Mouse (Mus musculus) splenic B cell, adult 2 months (primary cell): ENCODE data around the gene Pdhb.
A peak's percentile ranks its signal among the peaks of the same experiment; 100 is the strongest.

ENCODE experiments used
- DNase-seq: peaks from one replicate; pipeline ENCODE4 v3.0.0-alpha.2; 2011; ENCODE audit warnings: low read depth, low spot score
- H3K27me3 ChIP-seq: 2 replicates; pipeline ENCODE4 v1.6.1; 2012; ENCODE audit warnings: mild to moderate bottlenecking, low read length, moderate library complexity, mixed read lengths; ENCODE audit not compliant: control insufficient read depth, poor library complexity, insufficient read depth, severe bottlenecking
- H3K36me3 ChIP-seq: 2 replicates; pipeline ENCODE4 v1.6.1; 2012; ENCODE audit warnings: mild to moderate bottlenecking, low read length, moderate library complexity, mixed read lengths; ENCODE audit not compliant: control insufficient read depth, poor library complexity, insufficient read depth, severe bottlenecking

The Pdhb gene

GRCm38 (mm10) chr14:8172507-8173410 is at the start of gene Pdhb:
Pdhb (minus strand) TSS chr14:8173025.
- peak; percentile 99 for DNase-seq
- Histone ChIP-seq H3K36me3 (peaks cover 12% of the 10 kb centered on the region), H3K27me3 (no peaks in the 10 kb centered on the region)

GRCm38 (mm10) chr14:8222561-8222960 is 49.7 kb upstream of the Pdhb start:
- Histone ChIP-seq H3K27me3 (no peaks in the 10 kb centered on the region), H3K36me3 (no peaks in the 10 kb centered on the region)
- DNase-seq: no peak

- Histone ChIP-seq H3K36me3 (no peaks in the 10 kb centered on the region), H3K27me3 (no peaks in the 10 kb centered on the region)
- no peak for DNase-seq
Observed at GRCm38 (mm10) chr14:8220912-8221311, 48.1 kb upstream of the Pdhb start.

- peak; percentile 25 for DNase-seq
- Histone ChIP-seq H3K36me3 (no peaks in the 10 kb centered on the region), H3K27me3 (no peaks in the 10 kb centered on the region)
Observed at GRCm38 (mm10) chr14:8220306-8220705, 47.5 kb upstream of the Pdhb start.

- Histone ChIP-seq H3K36me3 (no peaks in the 10 kb centered on the region), H3K27me3 (no peaks in the 10 kb centered on the region)
- DNase-seq: no peak
Observed at GRCm38 (mm10) chr14:8219876-8220275, 47.1 kb upstream of the Pdhb start.

GRCm38 (mm10) chr14:8218730-8219380 is 46.0 kb upstream of the Pdhb start:
- no peaks in the 10 kb centered on the region for H3K36me3 ChIP-seq
- no peaks in the 10 kb centered on the region for H3K27me3 ChIP-seq
- DNase-seq: peak; percentile 36

GRCm38 (mm10) chr14:8218238-8218637 is 45.4 kb upstream of the Pdhb start:
- DNase-seq: no peak
- Histone ChIP-seq H3K27me3 (no peaks in the 10 kb centered on the region), H3K36me3 (no peaks in the 10 kb centered on the region)

GRCm38 (mm10) chr14:8216100-8216499 is 43.3 kb upstream of the Pdhb start:
- Histone ChIP-seq H3K36me3 (no peaks in the 10 kb centered on the region), H3K27me3 (no peaks in the 10 kb centered on the region)
- DNase-seq: no peak

GRCm38 (mm10) chr14:8215208-8215778 is 42.5 kb upstream of the Pdhb start:
- peak; percentile 13 for DNase-seq
- no peaks in the 10 kb centered on the region for H3K36me3 ChIP-seq

GRCm38 (mm10) chr14:8214299-8215207 is 41.7 kb upstream of the Pdhb start:
- Histone ChIP-seq H3K27me3 (no peaks in the 10 kb centered on the region), H3K36me3 (no peaks in the 10 kb centered on the region)
- DNase-seq: peak; percentile 38

More at GRCm38 (mm10) chr14:8215208-8215778, 42.5 kb upstream of the Pdhb start:
- H3K27me3 ChIP-seq: no peaks in the 10 kb centered on the region

- Histone ChIP-seq H3K36me3 (no peaks in the 10 kb centered on the region), H3K27me3 (no peaks in the 10 kb centered on the region)
- DNase-seq: peak; percentile 97
Observed at GRCm38 (mm10) chr14:8213803-8214224, 41.0 kb upstream of the Pdhb start, which contains the start of gene Kctd6. Kctd6 (plus strand) TSS chr14:8214140.

- no peaks in the 10 kb centered on the region for H3K27me3 ChIP-seq
- DNase-seq: no peak
- H3K36me3 ChIP-seq: no peaks in the 10 kb centered on the region
Observed at GRCm38 (mm10) chr14:8212996-8213395, 40.2 kb upstream of the Pdhb start.

GRCm38 (mm10) chr14:8209896-8210295 is 37.1 kb upstream of the Pdhb start:
- DNase-seq: no peak
- Histone ChIP-seq H3K27me3 (no peaks in the 10 kb centered on the region), H3K36me3 (no peaks in the 10 kb centered on the region)

- Histone ChIP-seq H3K36me3 (no peaks in the 10 kb centered on the region), H3K27me3 (no peaks in the 10 kb centered on the region)
- no peak for DNase-seq
Observed at GRCm38 (mm10) chr14:8208876-8209275, 36.1 kb upstream of the Pdhb start.
